Mouse (Mus musculus): ENCODE results near the gene Tsfm. TPM values are rescaled to one million over a fixed set of nuclear protein-coding genes. Genes with fewer than 3 reads are reported as not detected.

Tsfm gene
- polyA plus RNA-seq, 1 experiment from 2014 or later: 67.7 TPM

- Histone ChIP-seq H3K4me1 (ENCODE audit: control insufficient read depth, insufficient read depth, low read length) (peaks cover 47% of the 10 kb centered on the region), H3K4me3 (ENCODE audit: low read depth, low read length) (peak overlapping the region; percentile 88), H3K27me3 (ENCODE audit: control insufficient read depth, insufficient read depth, low read depth, low read length) (no peaks in the 10 kb centered on the region), H3K27ac (ENCODE audit: low read length) (peak overlapping the region; percentile 100), H3K4me2 (ENCODE audit: low read length) (peak overlapping the region; percentile 72), H3K9me3 (replicated peaks; ENCODE audit: control insufficient read depth, low read length, poor library complexity, severe bottlenecking) (no peaks in the 10 kb centered on the region), H3K9ac (ENCODE audit: low read depth, low read length) (peak overlapping the region; percentile 83), H3K36me3 (ENCODE audit: control insufficient read depth, insufficient read depth, low read length) (no peaks in the 10 kb centered on the region)
- WGBS: 0% methylated on average over 34 of the region's 57 CpGs
- ATAC-seq: peak; percentile 12; the same call in 1 of the 2 replicates
Measured at GRCm38 (mm10) chr10:126979636-126980151, 50.9 kb downstream of the Tsfm start.

GRCm38 (mm10) chr10:126979121-126979635 lies 51.5 kb downstream of the Tsfm start:
- Histone ChIP-seq H3K27ac (ENCODE audit: low read length) (peak overlapping the region; percentile 100), H3K4me1 (ENCODE audit: control insufficient read depth, insufficient read depth, low read length) (peaks cover 42% of the 10 kb centered on the region), H3K9me3 (replicated peaks; ENCODE audit: control insufficient read depth, low read length, poor library complexity, severe bottlenecking) (no peaks in the 10 kb centered on the region), H3K4me3 (ENCODE audit: low read depth, low read length) (peak overlapping the region; percentile 88), H3K27me3 (ENCODE audit: control insufficient read depth, insufficient read depth, low read depth, low read length) (no peaks in the 10 kb centered on the region), H3K4me2 (ENCODE audit: low read length) (peak overlapping the region; percentile 72), H3K36me3 (ENCODE audit: control insufficient read depth, insufficient read depth, low read length) (no peaks in the 10 kb centered on the region), H3K9ac (ENCODE audit: low read depth, low read length) (peak overlapping the region; percentile 83)
- ATAC-seq: peak; percentile 30
- WGBS: 0% methylated on average over 40 of the region's 62 CpGs

GRCm38 (mm10) chr10:126978277-126978994 lies 52.2 kb downstream of the Tsfm start, which contains the start of gene Ctdsp2:
TSS of gene Ctdsp2 (plus strand) at chr10:126978717.
- Histone ChIP-seq H3K9ac (ENCODE audit: low read depth, low read length) (peak within 1 kb of the TSS; percentile 83), H3K36me3 (ENCODE audit: control insufficient read depth, insufficient read depth, low read length) (no peaks in the 10 kb centered on the region), H3K4me3 (ENCODE audit: low read depth, low read length) (peak within 1 kb of the TSS; percentile 88), H3K27me3 (ENCODE audit: control insufficient read depth, insufficient read depth, low read depth, low read length) (no peaks in the 10 kb centered on the region), H3K27ac (ENCODE audit: low read length) (peak within 1 kb of the TSS; percentile 100), H3K9me3 (replicated peaks; ENCODE audit: control insufficient read depth, low read length, poor library complexity, severe bottlenecking) (no peaks in the 10 kb centered on the region), H3K4me1 (ENCODE audit: control insufficient read depth, insufficient read depth, low read length) (peaks cover 35% of the 10 kb centered on the region), H3K4me2 (ENCODE audit: low read length) (peak within 1 kb of the TSS; percentile 72)
- WGBS: under 1% methylated on average over 51 of the region's 56 CpGs
- ATAC-seq: peak; percentile 90

- Histone ChIP-seq H3K9me3 (replicated peaks; ENCODE audit: control insufficient read depth, low read length, poor library complexity, severe bottlenecking) (no peaks in the 10 kb centered on the region), H3K27me3 (ENCODE audit: control insufficient read depth, insufficient read depth, low read depth, low read length) (no peaks in the 10 kb centered on the region), H3K9ac (ENCODE audit: low read depth, low read length) (no peak overlapping the region), H3K4me2 (ENCODE audit: low read length) (no peak overlapping the region), H3K36me3 (ENCODE audit: control insufficient read depth, insufficient read depth, low read length) (no peaks in the 10 kb centered on the region), H3K4me3 (ENCODE audit: low read depth, low read length) (no peak overlapping the region), H3K4me1 (ENCODE audit: control insufficient read depth, insufficient read depth, low read length) (peaks cover 22% of the 10 kb centered on the region), H3K27ac (ENCODE audit: low read length) (no peak overlapping the region)
- 35% methylated on average over 4 of the region's 4 CpGs for WGBS
- ATAC-seq: no peak
Measured at GRCm38 (mm10) chr10:126977076-126977475, 53.6 kb downstream of the Tsfm start.

GRCm38 (mm10) chr10:126975706-126976105 lies 54.9 kb downstream of the Tsfm start:
- Histone ChIP-seq H3K4me3 (ENCODE audit: low read depth, low read length) (no peak overlapping the region), H3K4me2 (ENCODE audit: low read length) (no peak overlapping the region), H3K4me1 (ENCODE audit: control insufficient read depth, insufficient read depth, low read length) (peaks cover 13% of the 10 kb centered on the region), H3K36me3 (ENCODE audit: control insufficient read depth, insufficient read depth, low read length) (no peaks in the 10 kb centered on the region), H3K27me3 (ENCODE audit: control insufficient read depth, insufficient read depth, low read depth, low read length) (no peaks in the 10 kb centered on the region), H3K9ac (ENCODE audit: low read depth, low read length) (no peak overlapping the region), H3K27ac (ENCODE audit: low read length) (no peak overlapping the region), H3K9me3 (replicated peaks; ENCODE audit: control insufficient read depth, low read length, poor library complexity, severe bottlenecking) (no peaks in the 10 kb centered on the region)
- ATAC-seq: no peak
- 91% methylated on average over 6 of the region's 6 CpGs for WGBS

GRCm38 (mm10) chr10:126972988-126973387 lies 57.7 kb downstream of the Tsfm start:
- no peak for ATAC-seq
- H3K36me3 ChIP-seq (ENCODE audit: control insufficient read depth, insufficient read depth, low read length): no peaks in the 10 kb centered on the region
- H3K4me3 ChIP-seq (ENCODE audit: low read depth, low read length): no peak overlapping the region
- 26% methylated on average over 7 of the region's 7 CpGs for WGBS
- H3K27me3 ChIP-seq (ENCODE audit: control insufficient read depth, insufficient read depth, low read depth, low read length): no peaks in the 10 kb centered on the region
- no peak overlapping the region for H3K27ac ChIP-seq (ENCODE audit: low read length)
- H3K4me1 ChIP-seq (ENCODE audit: control insufficient read depth, insufficient read depth, low read length): peaks cover 8% of the 10 kb centered on the region
- no peak overlapping the region for H3K4me2 ChIP-seq (ENCODE audit: low read length)
- no peak overlapping the region for H3K9ac ChIP-seq (ENCODE audit: low read depth, low read length)
- H3K9me3 ChIP-seq (replicated peaks; ENCODE audit: control insufficient read depth, low read length, poor library complexity, severe bottlenecking): no peaks in the 10 kb centered on the region

GRCm38 (mm10) chr10:126972051-126972725 lies 58.5 kb downstream of the Tsfm start:
- WGBS: 9% methylated on average over 13 of the region's 13 CpGs
- Histone ChIP-seq H3K36me3 (ENCODE audit: control insufficient read depth, insufficient read depth, low read length) (no peaks in the 10 kb centered on the region), H3K27ac (ENCODE audit: low read length) (no peak overlapping the region), H3K9me3 (replicated peaks; ENCODE audit: control insufficient read depth, low read length, poor library complexity, severe bottlenecking) (no peaks in the 10 kb centered on the region), H3K9ac (ENCODE audit: low read depth, low read length) (0 out of 2 replicates have a peak overlapping the region, but pooled peaks have one; percentile 25), H3K27me3 (ENCODE audit: control insufficient read depth, insufficient read depth, low read depth, low read length) (no peaks in the 10 kb centered on the region), H3K4me2 (ENCODE audit: low read length) (peak overlapping the region; percentile 28; the same call in 1 of the 2 replicates), H3K4me3 (ENCODE audit: low read depth, low read length) (no peak overlapping the region), H3K4me1 (ENCODE audit: control insufficient read depth, insufficient read depth, low read length) (peaks cover 6% of the 10 kb centered on the region)
- ATAC-seq: peak; percentile 44; the same call in 1 of the 2 replicates

GRCm38 (mm10) chr10:126971363-126972050 lies 59.1 kb downstream of the Tsfm start:
- no peaks in the 10 kb centered on the region for H3K27me3 ChIP-seq (ENCODE audit: control insufficient read depth, insufficient read depth, low read depth, low read length)
- H3K9me3 ChIP-seq (replicated peaks; ENCODE audit: control insufficient read depth, low read length, poor library complexity, severe bottlenecking): no peaks in the 10 kb centered on the region
- no peak overlapping the region for H3K27ac ChIP-seq (ENCODE audit: low read length)
- H3K36me3 ChIP-seq (ENCODE audit: control insufficient read depth, insufficient read depth, low read length): no peaks in the 10 kb centered on the region
- H3K9ac ChIP-seq (ENCODE audit: low read depth, low read length): no peak overlapping the region
- H3K4me3 ChIP-seq (ENCODE audit: low read depth, low read length): no peak overlapping the region
- H3K4me2 ChIP-seq (ENCODE audit: low read length): no peak overlapping the region
- WGBS: 8% methylated on average over 12 of the region's 12 CpGs
- no peak for ATAC-seq
- peaks cover 6% of the 10 kb centered on the region for H3K4me1 ChIP-seq (ENCODE audit: control insufficient read depth, insufficient read depth, low read length)
